Mouse (Mus musculus) lung, postnatal 0 days (tissue): ENCODE measurements around the gene Flt1. TPM values are rescaled to one million over a fixed set of nuclear protein-coding genes. Genes with fewer than 3 reads are reported as not detected.
A peak's percentile ranks its signal among the peaks of the same experiment; 100 is the strongest.
"Not testable (repeated sequence)": the region's sequence is repeated elsewhere in the genome, so short reads cannot be mapped to it uniquely, and the experiment has no call there.

Experiments
- ATAC-seq: fragments of 200-750 bp; cut with Nextera tagmentation; 2 replicates; pipeline ENCODE4 v1.8.0; 2017; ENCODE audit warnings: moderate library complexity
- DNase-seq: peaks from one replicate; pipeline ENCODE4 v3.0.0-alpha.2; 2016; ENCODE audit warnings: low spot score
- H3K27ac ChIP-seq: fragments of 300-500 bp; sonication (generic); 2 replicates; pipeline ENCODE4 v1.5.1; 2014; ENCODE audit warnings: antibody characterized with exemption, mild to moderate bottlenecking, low read length, mixed read lengths
- H3K27me3 ChIP-seq: fragments of 300-500 bp; sonication (generic); replicated peaks from 2 replicates; pipeline ENCODE4 v1.6.1; 2014; ENCODE audit warnings: low read length, mixed read lengths; ENCODE audit not compliant: insufficient read depth
- H3K36me3 ChIP-seq: fragments of 300-500 bp; sonication (generic); 2 replicates; pipeline ENCODE4 v1.6.1; 2014; ENCODE audit warnings: low read length, mixed read lengths; ENCODE audit not compliant: insufficient read depth
- H3K4me1 ChIP-seq: fragments of 300-500 bp; sonication (generic); 2 replicates; pipeline ENCODE4 v1.6.1; 2014; ENCODE audit warnings: antibody characterized with exemption, low read depth, low read length, mixed read lengths; ENCODE audit not compliant: insufficient read depth
- H3K4me2 ChIP-seq: fragments of 300-500 bp; sonication (generic); replicated peaks from 2 replicates; pipeline ENCODE4 v1.6.1; 2014; ENCODE audit warnings: low read depth, mild to moderate bottlenecking, low read length, moderate library complexity, mixed read lengths
- H3K4me3 ChIP-seq: fragments of 300-500 bp; sonication (generic); 2 replicates; pipeline ENCODE4 v1.5.1; 2014; ENCODE audit warnings: low read depth, low read length
- H3K9ac ChIP-seq: fragments of 300-500 bp; sonication (generic); replicated peaks from 2 replicates; pipeline ENCODE4 v1.6.1; 2014; ENCODE audit warnings: low read depth, mild to moderate bottlenecking
- H3K9me3 ChIP-seq: fragments of 300-500 bp; sonication (generic); 2 replicates; pipeline ENCODE4 v1.6.1; 2016; ENCODE audit warnings: low read length, mixed read lengths
- CTCF ChIP-seq: IDR thresholded peaks from 2 replicates; pipeline ENCODE4 v1.5.1; 2016; ENCODE audit warnings: antibody characterized with exemption, mild to moderate bottlenecking
- EP300 ChIP-seq: IDR thresholded peaks from 2 replicates; pipeline ENCODE4 v1.6.1; 2016; ENCODE audit warnings: antibody characterized with exemption, mild to moderate bottlenecking, control low read depth
- WGBS: fragments of 180-500 bp; shearing (Covaris S2); extraction: QIAGEN DNeasy Blood & Tissue Kit; methylation state at CpG from one replicate; pipeline ENCODE4 v1.1.7; 2014; 5-methylcytosine and 5-hydroxymethylcytosine counted together
- polyA plus RNA-seq: library from polyadenylated mRNA; unstranded; fragments of >200 nt; fragmentation: Nextera tagmentation; extraction: Ambion mirVana; gene quantifications from 2 replicates; pipeline ENCODE4 v1.2.1, GENCODE M21; 2015

Flt1 gene
- polyA plus RNA-seq, 1 experiment from 2014 or later, result 18.1 TPM

DNA sequence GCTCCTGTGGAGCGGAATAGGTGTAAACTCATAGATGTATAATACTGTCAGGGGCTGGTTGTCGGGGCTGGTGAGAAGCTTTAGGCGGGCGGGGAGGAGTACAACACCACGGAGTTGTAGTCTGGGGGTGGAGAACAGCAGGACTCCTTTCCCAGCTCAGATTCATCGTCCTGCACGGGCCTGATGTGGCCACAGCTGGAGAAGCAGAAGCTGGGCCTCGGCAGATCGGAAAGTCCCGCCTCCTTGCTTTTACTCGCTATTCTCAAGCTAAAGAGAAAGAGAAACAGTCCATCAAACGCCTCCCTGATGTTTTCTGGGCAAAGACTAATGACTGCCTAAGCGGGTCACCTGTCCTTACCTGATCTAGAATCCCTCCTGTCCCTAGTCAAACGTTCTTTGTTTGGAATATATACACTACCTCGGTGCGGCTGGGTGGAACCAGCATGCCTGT, 161.6 kb downstream of the Flt1 start:
- Histone ChIP-seq H3K9me3 (no peaks in the 10 kb centered on the region), H3K4me1 (no peaks in the 10 kb centered on the region), H3K27me3 (no peaks in the 10 kb centered on the region), H3K4me3 (no peak overlapping the region), H3K36me3 (no peaks in the 10 kb centered on the region), H3K9ac (no peak overlapping the region), H3K4me2 (peak overlapping the region; percentile 48), H3K27ac (no peak overlapping the region)
- DNase-seq, result no peak
- peak; percentile 14; the same call in 1 of the 2 replicates for ATAC-seq
- 32% methylated on average over 16 of the region's 16 CpGs for WGBS
- no peak for TF ChIP-seq EP300
- no peak for TF ChIP-seq CTCF

DNA sequence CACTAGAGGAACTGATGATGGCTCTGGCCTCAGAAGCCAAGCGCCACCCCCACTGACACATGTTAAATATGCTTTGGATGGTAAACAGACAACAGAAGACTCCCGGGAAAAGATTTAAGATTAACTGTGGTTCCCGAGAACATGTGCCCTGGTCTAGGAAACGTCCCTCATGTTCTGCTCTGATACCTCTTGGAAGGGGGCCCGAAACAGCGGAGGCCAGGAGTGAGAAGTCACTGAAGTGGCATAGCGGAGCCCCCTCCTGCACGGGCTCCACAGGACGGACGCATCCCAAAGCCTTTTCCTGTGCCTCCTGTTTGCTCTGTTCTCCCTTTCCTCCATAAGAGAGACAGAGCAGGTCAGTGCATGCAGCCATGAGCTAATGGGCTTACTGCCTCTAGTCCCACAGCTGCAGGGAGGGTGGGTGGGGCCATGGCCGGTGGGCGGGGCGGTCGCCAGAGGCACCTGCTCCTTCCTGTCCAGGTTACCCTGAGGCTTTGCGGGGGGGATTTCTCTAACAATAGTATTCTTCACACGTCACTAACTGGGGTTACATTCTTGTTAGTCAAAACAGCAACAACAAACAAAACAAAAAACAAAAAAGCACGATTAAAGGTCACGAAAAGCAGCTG, 162.2 kb downstream of the Flt1 start:
- DNase-seq (no peak), ATAC-seq (peak; percentile 48)
- Histone ChIP-seq H3K4me3 (no peak overlapping the region), H3K9ac (no peak overlapping the region), H3K4me1 (no peaks in the 10 kb centered on the region), H3K9me3 (no peaks in the 10 kb centered on the region), H3K4me2 (peak overlapping the region; percentile 48), H3K36me3 (no peaks in the 10 kb centered on the region), H3K27me3 (no peaks in the 10 kb centered on the region), H3K27ac (no peak overlapping the region)
- 58% methylated on average over 18 of the region's 18 CpGs for WGBS
- TF ChIP-seq EP300, result no peak

DNA sequence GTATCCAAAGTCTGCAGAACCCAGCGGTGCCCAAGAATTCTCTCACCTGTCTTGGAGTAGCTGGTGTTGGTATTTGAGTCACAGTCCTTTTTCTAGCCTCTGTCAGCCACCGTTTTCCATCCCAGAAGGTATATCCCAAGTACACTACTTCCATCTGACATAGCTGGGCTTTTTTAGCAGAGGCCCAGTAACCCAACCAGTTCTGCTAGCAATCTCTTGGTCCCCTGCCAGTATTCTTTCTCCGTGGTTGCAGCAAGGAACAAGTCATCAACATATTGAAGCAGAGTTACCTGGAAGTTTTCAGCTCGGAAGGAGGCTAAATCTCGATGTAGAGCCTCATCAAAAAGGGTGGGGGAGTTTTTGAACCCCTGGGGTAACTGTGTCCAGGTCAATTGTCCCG, 168.2 kb downstream of the Flt1 start:
- H3K9me3 ChIP-seq, H3K9ac ChIP-seq, ATAC-seq, H3K27ac ChIP-seq, H3K4me3 ChIP-seq, H3K36me3 ChIP-seq, H3K4me1 ChIP-seq, H3K4me2 ChIP-seq, H3K27me3 ChIP-seq: not testable (repeated sequence)
- 50% methylated on average over 5 of the region's 6 CpGs for WGBS
- peak; percentile 56 for DNase-seq

DNA sequence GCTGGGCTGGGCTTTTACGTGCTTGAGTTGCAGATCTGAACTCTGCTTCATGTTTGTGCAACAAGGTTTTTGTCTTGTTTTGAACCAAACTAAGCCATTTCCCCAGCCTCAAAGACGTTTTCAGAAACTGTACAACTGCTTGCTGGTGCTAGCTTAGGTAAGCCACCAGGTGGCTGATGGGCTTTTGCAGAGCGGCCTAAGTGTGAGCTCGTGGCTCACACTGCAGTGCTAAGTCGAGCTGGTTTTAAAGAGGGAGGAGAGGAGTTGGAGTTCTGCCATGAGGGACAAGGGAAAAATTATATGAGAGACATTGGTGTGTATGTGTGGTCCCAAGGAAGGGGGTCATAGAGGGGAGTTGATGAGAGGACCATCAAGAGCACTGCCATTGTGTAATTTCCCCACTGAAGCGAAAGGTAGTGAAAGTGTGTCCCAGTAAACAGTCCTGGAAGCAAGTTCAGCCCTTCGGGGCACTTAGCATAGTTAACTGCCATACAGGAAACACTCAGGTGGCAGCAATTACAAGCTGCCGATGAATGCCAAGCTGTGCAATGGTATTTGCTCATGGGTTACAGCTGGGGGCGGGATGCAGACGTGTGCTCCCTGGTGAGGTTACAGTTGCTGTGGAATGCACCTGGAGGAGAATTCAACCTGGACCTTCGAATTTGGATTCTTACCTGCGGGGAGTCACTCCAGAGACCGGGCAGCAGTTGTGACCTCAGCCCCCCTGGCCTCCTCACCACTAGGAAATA, 173.8 kb downstream of the Flt1 start:
- TF ChIP-seq CTCF, result peak; percentile 50
- peak; percentile 55 for TF ChIP-seq EP300
- peak; percentile 95 for ATAC-seq
- peak overlapping the region; percentile 16; the same call in 1 of the 2 replicates for H3K27ac ChIP-seq
- H3K27me3 ChIP-seq, result no peaks in the 10 kb centered on the region
- no peak overlapping the region for H3K4me2 ChIP-seq
- no peak overlapping the region for H3K4me3 ChIP-seq
- H3K9me3 ChIP-seq, result no peaks in the 10 kb centered on the region
- H3K4me1 ChIP-seq, result no peaks in the 10 kb centered on the region
- no peak overlapping the region for H3K9ac ChIP-seq
- peaks cover 20% of the 10 kb centered on the region; the same call in 1 of the 2 replicates for H3K36me3 ChIP-seq
- WGBS, result 48% methylated on average over 13 of the region's 13 CpGs
- DNase-seq, result peak; percentile 82

DNA sequence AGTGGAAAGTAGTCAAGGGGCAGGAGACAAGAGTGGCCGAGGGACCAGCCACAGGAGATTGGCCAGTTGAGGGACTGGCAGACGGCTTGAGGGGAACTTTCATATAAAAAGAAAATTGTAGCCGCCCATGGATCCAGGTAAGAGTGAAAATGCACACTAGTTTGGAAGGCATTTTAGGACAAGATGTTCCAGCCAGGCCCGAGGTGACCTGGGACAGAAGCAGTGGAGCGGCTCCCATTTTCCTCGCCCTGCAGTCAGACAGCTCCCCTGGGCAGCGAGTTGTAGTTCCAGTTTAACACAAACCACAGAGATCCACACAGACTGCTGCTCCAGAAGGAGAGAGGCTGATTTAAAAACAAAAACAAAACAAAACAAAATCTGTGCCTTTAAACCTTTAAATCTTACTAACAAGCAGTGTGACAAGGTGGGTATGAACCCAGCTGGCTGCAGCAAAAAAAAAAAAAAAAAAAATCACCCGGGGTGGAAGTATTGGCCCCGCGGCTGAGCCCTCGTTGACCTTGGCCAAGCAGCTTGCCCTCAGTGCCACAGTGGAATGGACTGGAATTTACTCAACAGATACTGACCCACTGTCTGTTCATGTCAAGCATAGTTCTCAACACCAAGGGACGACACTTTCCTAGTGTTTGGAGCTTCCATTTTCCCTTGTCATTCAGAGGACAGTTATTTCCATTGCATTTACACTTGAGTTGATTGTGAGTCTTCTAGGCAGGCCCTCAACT, 176.6 kb downstream of the Flt1 start:
- H3K4me3 ChIP-seq, result no peak overlapping the region
- H3K36me3 ChIP-seq, result peaks cover 27% of the 10 kb centered on the region; the same call in 1 of the 2 replicates
- TF ChIP-seq CTCF (no peak), EP300 (no peak)
- H3K27me3 ChIP-seq, result no peaks in the 10 kb centered on the region
- DNase-seq (no peak), ATAC-seq (no peak)
- no peaks in the 10 kb centered on the region for H3K9me3 ChIP-seq
- no peaks in the 10 kb centered on the region for H3K4me1 ChIP-seq
- H3K4me2 ChIP-seq, result no peak overlapping the region
- WGBS, result 76% methylated on average over 12 of the region's 12 CpGs
- H3K9ac ChIP-seq, result no peak overlapping the region
- H3K27ac ChIP-seq, result no peak overlapping the region

DNA sequence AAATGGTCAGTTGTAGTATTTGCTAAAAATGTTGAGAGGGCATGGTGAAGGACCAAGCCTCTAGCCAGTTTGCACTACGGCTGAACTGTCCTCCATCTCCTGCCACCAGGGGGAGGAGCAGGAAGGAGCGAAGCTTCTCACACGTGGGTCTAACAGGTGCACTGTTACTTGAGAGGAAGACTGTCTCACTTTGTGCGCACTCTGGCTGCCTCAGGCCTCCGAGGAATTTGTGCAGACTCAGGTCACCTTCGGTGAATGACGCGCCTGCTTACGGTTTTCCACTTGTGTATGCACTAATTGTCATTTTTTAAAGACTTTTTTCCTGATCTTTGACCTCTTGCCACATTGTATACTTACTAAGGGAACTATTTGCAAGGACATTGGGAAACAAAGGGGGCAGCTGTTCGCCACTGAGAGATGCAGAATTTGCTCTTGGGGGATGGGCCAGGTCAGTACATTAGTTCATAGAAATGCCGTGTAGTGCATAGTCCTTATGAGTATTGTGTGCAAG, 180.0 kb downstream of the Flt1 start:
- Histone ChIP-seq H3K36me3 (peaks cover 29% of the 10 kb centered on the region; the same call in 1 of the 2 replicates), H3K27ac (no peak overlapping the region), H3K4me1 (no peaks in the 10 kb centered on the region), H3K9ac (no peak overlapping the region), H3K27me3 (no peaks in the 10 kb centered on the region), H3K4me3 (no peak overlapping the region), H3K9me3 (no peaks in the 10 kb centered on the region), H3K4me2 (no peak overlapping the region)
- 51% methylated on average over 11 of the region's 11 CpGs for WGBS
- peak; percentile 71 for DNase-seq
- peak; percentile 73 for TF ChIP-seq CTCF
- TF ChIP-seq EP300, result no peak
- peak; percentile 87 for ATAC-seq
